Mouse (Mus musculus) liver, postnatal 0 days (tissue): ENCODE results near the gene Fam222a. TPM values are rescaled to one million over a fixed set of nuclear protein-coding genes. Genes with fewer than 3 reads are reported as not detected.

ENCODE experiments used
- ATAC-seq: fragments of 200-750 bp; cut with Nextera tagmentation; 2 replicates; pipeline ENCODE4 v1.8.0; 2017; ENCODE audit warnings: mild to moderate bottlenecking, moderate library complexity
- DNase-seq: peaks from one replicate; pipeline ENCODE4 v3.0.0-alpha.2; 2016
- H3K27ac ChIP-seq: fragments of 300-500 bp; sonication (generic); 2 replicates; pipeline ENCODE4 v1.5.1; 2014; ENCODE audit warnings: antibody characterized with exemption, moderate library complexity, mild to moderate bottlenecking, low read depth
- H3K27me3 ChIP-seq: fragments of 300-500 bp; sonication (generic); 2 replicates; pipeline ENCODE4 v1.6.1; 2014; ENCODE audit warnings: low read length, control low read depth, mixed read lengths; ENCODE audit not compliant: insufficient read depth
- H3K36me3 ChIP-seq: fragments of 300-500 bp; sonication (generic); replicated peaks from 2 replicates; pipeline ENCODE4 v1.6.1; 2014; ENCODE audit warnings: mild to moderate bottlenecking, control low read depth, low read length, moderate library complexity, mixed read lengths; ENCODE audit not compliant: insufficient read depth
- H3K4me1 ChIP-seq: fragments of 300-500 bp; sonication (generic); 2 replicates; pipeline ENCODE4 v1.6.1; 2014; ENCODE audit warnings: antibody characterized with exemption, mild to moderate bottlenecking, control low read depth; ENCODE audit not compliant: insufficient read depth
- H3K4me2 ChIP-seq: fragments of 300-500 bp; sonication (generic); 2 replicates; pipeline ENCODE4 v1.6.1; 2014; ENCODE audit warnings: low read depth, mild to moderate bottlenecking, low read length, moderate library complexity, mixed read lengths
- H3K4me3 ChIP-seq: fragments of 300-500 bp; sonication (generic); 2 replicates; pipeline ENCODE4 v1.5.1; 2014; ENCODE audit warnings: low read depth, low read length
- H3K9ac ChIP-seq: fragments of 300-500 bp; sonication (generic); replicated peaks from 2 replicates; pipeline ENCODE4 v1.6.1; 2014; ENCODE audit warnings: mild to moderate bottlenecking, moderate library complexity
- H3K9me3 ChIP-seq: fragments of 300-500 bp; sonication (generic); 2 replicates; pipeline ENCODE4 v1.6.1; 2016; ENCODE audit warnings: mild to moderate bottlenecking, control low read depth, low read length, mixed read lengths
- CTCF ChIP-seq: sonication (generic); IDR thresholded peaks from 2 replicates; pipeline ENCODE4 v1.5.1; 2016; ENCODE audit warnings: antibody characterized with exemption, low read depth
- EP300 ChIP-seq: IDR thresholded peaks from 2 replicates; pipeline ENCODE4 v1.6.1; 2016; ENCODE audit warnings: antibody characterized with exemption, low read depth, mild to moderate bottlenecking
- WGBS: fragments of 180-500 bp; shearing (Covaris S2); extraction: QIAGEN DNeasy Blood & Tissue Kit; methylation state at CpG from one replicate; pipeline ENCODE4 v1.1.7; 2014; ENCODE audit not compliant: insufficient replicate concordance; 5-methylcytosine and 5-hydroxymethylcytosine counted together
- polyA plus RNA-seq: library from polyadenylated mRNA; unstranded; fragments of >200 nt; fragmentation: Nextera tagmentation; extraction: Ambion mirVana; gene quantifications from 2 replicates; pipeline ENCODE4 v1.2.1, GENCODE M21; 2015

Gene Fam222a
- polyA plus RNA-seq, 1 experiment from 2014 or later, result 0.80 TPM

DNA sequence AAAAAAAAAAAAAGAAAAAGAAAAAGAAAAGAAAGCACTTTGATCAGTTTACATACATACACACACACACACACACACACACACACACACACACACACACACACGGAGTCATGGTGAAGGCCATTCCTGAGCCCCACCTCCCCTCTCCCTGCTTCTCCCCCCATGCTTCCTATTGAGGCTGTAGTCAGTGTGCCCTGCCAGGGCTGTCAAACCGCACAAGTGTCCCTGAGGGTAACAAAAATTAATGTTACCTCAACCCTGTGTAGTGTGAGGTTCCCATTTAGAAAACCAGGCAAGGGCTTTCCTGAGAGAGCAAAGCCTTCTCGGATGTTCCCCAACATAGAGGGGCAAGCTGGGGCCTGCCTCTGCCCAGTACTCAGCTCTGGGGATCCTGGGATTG lies 18.0 kb upstream of the Fam222a start:
- Histone ChIP-seq H3K9me3 (no peaks in the 10 kb centered on the region), H3K4me3 (no peak overlapping the region), H3K36me3 (no peaks in the 10 kb centered on the region), H3K4me2 (no peak overlapping the region), H3K27ac (no peak overlapping the region), H3K27me3 (no peaks in the 10 kb centered on the region), H3K9ac (no peak overlapping the region), H3K4me1 (peaks cover 15% of the 10 kb centered on the region)
- ATAC-seq (no peak), DNase-seq (no peak)
- WGBS, result 89% methylated on average over 3 of the region's 3 CpGs
- no peak for TF ChIP-seq CTCF

GRCm38 (mm10) chr5:114550431-114550830 lies 17.4 kb upstream of the Fam222a start:
- H3K4me1 ChIP-seq, result peaks cover 15% of the 10 kb centered on the region
- no peak overlapping the region for H3K27ac ChIP-seq
- no peaks in the 10 kb centered on the region for H3K36me3 ChIP-seq
- no peaks in the 10 kb centered on the region for H3K27me3 ChIP-seq
- no peak overlapping the region for H3K4me3 ChIP-seq
- H3K9ac ChIP-seq, result no peak overlapping the region
- DNase-seq, result no peak
- TF ChIP-seq EP300 (no peak), CTCF (no peak)
- H3K4me2 ChIP-seq, result no peak overlapping the region
- 0 out of 2 replicates have a peak, but pooled peaks cover 2% of the 10 kb centered on the region for H3K9me3 ChIP-seq
- ATAC-seq, result no peak
- WGBS, result 41% methylated on average over 7 of the region's 7 CpGs

DNA sequence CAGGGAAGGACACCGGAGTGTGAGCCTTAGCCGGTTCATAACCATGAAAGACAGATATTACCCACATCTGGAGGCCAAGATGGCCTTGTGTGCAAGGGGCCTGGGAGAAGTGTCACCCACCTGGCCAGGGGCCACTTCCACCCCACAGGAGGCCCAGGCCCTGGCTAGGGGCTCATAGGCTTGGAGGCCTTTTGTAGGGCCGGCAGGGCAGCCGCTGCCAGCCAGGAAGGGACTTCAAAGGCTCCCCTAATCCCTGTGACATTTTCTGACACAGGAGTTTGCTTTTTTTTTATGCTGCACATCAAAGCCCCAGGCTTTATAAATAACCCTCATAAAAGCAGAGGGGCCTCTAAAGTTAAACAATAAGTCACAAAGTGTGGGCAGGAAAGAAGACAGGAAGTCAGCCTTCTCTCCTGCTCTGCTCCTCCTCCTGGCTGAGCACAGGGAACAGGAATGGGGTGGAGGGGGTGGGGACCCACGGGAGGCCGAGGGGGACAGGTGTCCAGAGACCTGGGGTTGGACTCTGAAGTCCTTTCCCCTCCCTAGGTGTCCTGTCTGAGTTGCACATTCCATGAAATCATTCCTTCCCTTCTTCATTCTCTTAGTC lies 16.8 kb upstream of the Fam222a start:
- Histone ChIP-seq H3K27me3 (no peaks in the 10 kb centered on the region), H3K9ac (no peak overlapping the region), H3K36me3 (no peaks in the 10 kb centered on the region), H3K4me3 (no peak overlapping the region), H3K9me3 (0 out of 2 replicates have a peak, but pooled peaks cover 2% of the 10 kb centered on the region), H3K27ac (no peak overlapping the region), H3K4me1 (peaks cover 15% of the 10 kb centered on the region), H3K4me2 (no peak overlapping the region)
- 31% methylated on average over 6 of the region's 6 CpGs for WGBS
- ATAC-seq, result no peak
- no peak for TF ChIP-seq EP300
- TF ChIP-seq CTCF, result no peak
- no peak for DNase-seq

- ATAC-seq, result peak; percentile 58
- H3K4me2 ChIP-seq, result no peak overlapping the region
- no peak overlapping the region for H3K9ac ChIP-seq
- H3K27ac ChIP-seq, result no peak overlapping the region; the same call in 1 of the 2 replicates
- WGBS, result 42% methylated on average over 13 of the region's 13 CpGs
- H3K9me3 ChIP-seq, result 0 out of 2 replicates have a peak, but pooled peaks cover 2% of the 10 kb centered on the region
- no peak for DNase-seq
- peaks cover 21% of the 10 kb centered on the region for H3K4me1 ChIP-seq
- H3K27me3 ChIP-seq, result no peaks in the 10 kb centered on the region
- TF ChIP-seq EP300, result no peak
- TF ChIP-seq CTCF, result no peak
- H3K36me3 ChIP-seq, result no peaks in the 10 kb centered on the region
- no peak overlapping the region for H3K4me3 ChIP-seq
Measured at GRCm38 (mm10) chr5:114552507-114553208, 15.2 kb upstream of the Fam222a start.

GRCm38 (mm10) chr5:114553706-114554105 lies 14.1 kb upstream of the Fam222a start:
- H3K4me1 ChIP-seq, result peaks cover 21% of the 10 kb centered on the region
- no peaks in the 10 kb centered on the region for H3K27me3 ChIP-seq
- DNase-seq, result no peak
- no peak overlapping the region for H3K4me2 ChIP-seq
- no peak overlapping the region for H3K27ac ChIP-seq
- H3K36me3 ChIP-seq, result no peaks in the 10 kb centered on the region
- TF ChIP-seq CTCF (no peak), EP300 (no peak)
- H3K4me3 ChIP-seq, result no peak overlapping the region
- 0 out of 2 replicates have a peak, but pooled peaks cover 2% of the 10 kb centered on the region for H3K9me3 ChIP-seq
- whole genome bisulfite sequencing, result 57% methylated on average over 8 of the region's 8 CpGs
- H3K9ac ChIP-seq, result no peak overlapping the region
- no peak for ATAC-seq

GRCm38 (mm10) chr5:114555424-114555823 lies 12.4 kb upstream of the Fam222a start:
- H3K9me3 ChIP-seq, result 0 out of 2 replicates have a peak, but pooled peaks cover 2% of the 10 kb centered on the region
- H3K4me3 ChIP-seq, result no peak overlapping the region
- no peak for DNase-seq
- 84% methylated on average over 2 of the region's 2 CpGs for WGBS
- H3K4me2 ChIP-seq, result no peak overlapping the region
- H3K4me1 ChIP-seq, result peaks cover 21% of the 10 kb centered on the region
- no peak overlapping the region for H3K9ac ChIP-seq
- H3K27me3 ChIP-seq, result no peaks in the 10 kb centered on the region
- TF ChIP-seq EP300 (no peak), CTCF (peak; percentile 39; the same call in 1 of the 2 replicates)
- no peak overlapping the region for H3K27ac ChIP-seq
- no peaks in the 10 kb centered on the region for H3K36me3 ChIP-seq
- no peak for ATAC-seq
